Mouse (Mus musculus): ENCODE measurements around the gene Ttll13. TPM values are rescaled to one million over a fixed set of nuclear protein-coding genes. Genes with fewer than 3 reads are reported as not detected.

Gene Ttll13
- 1.5 and 3.7 TPM in 2 replicates for total RNA-seq (2014; fragmentation: Nextera tagmentation)
- 0.35 and 3.3 TPM in 2 replicates for total RNA-seq (2017)
- polyA plus RNA-seq (2012): 0.13 and 0.26 TPM in 2 replicates

- no peaks in the 10 kb centered on the region; the same call in 1 of the 2 replicates for H3K27me3 ChIP-seq (ENCODE audit: insufficient read depth, low read length)
- peaks cover 4% of the 10 kb centered on the region for H3K9me3 ChIP-seq (replicated peaks)
- H3K4me3 ChIP-seq (ENCODE audit: low read depth, low read length): peak within 1 kb of the TSS; percentile 78
- ATAC-seq (ENCODE audit: extremely low read depth, insufficient number of reproducible peaks, low FRiP score, poor library complexity, severe bottlenecking) (peak; percentile 98), DNase-seq (ENCODE audit: low spot score) (peak; percentile 84)
- TF ChIP-seq GATA1 (IDR thresholded peaks at IDR 0.05; ENCODE audit: borderline replicate concordance, low read length): no peak
- TF ChIP-seq GATA2 (IDR thresholded peaks at IDR 0.05; ENCODE audit: borderline replicate concordance, low read depth, low read length): no peak
- no peak for TF ChIP-seq POLR2AphosphoS5 (IDR thresholded peaks at IDR 0.05; ENCODE audit: insufficient replicate concordance, low read depth, low read length)
- TF ChIP-seq CTCF (IDR thresholded peaks at IDR 0.05; ENCODE audit: low read depth, low read length): no peak
- no peak for TF ChIP-seq TAL1 (conservative IDR thresholded peaks at IDR 0.05; ENCODE audit: low read depth, low read length)
- H3K4me1 ChIP-seq (ENCODE audit: insufficient read depth, low read depth, low read length): peaks cover 16% of the 10 kb centered on the region
- H3K36me3 ChIP-seq (replicated peaks): peaks cover 13% of the 10 kb centered on the region
Measured at GRCm38 (mm10) chr7:80246148-80246721, at the start of gene Ttll13. Gene Ttll13, plus strand, starts transcription at chr7:80246376.

- Histone ChIP-seq H3K27me3 (ENCODE audit: insufficient read depth, low read length) (no peaks in the 10 kb centered on the region), H3K36me3 (replicated peaks) (peaks cover 34% of the 10 kb centered on the region), H3K4me1 (ENCODE audit: insufficient read depth, low read depth, low read length) (peaks cover 83% of the 10 kb centered on the region), H3K9me3 (replicated peaks) (no peaks in the 10 kb centered on the region), H3K4me3 (ENCODE audit: low read depth, low read length) (peak overlapping the region; percentile 91; the same call in 1 of the 2 replicates)
- TF ChIP-seq CTCF (IDR thresholded peaks at IDR 0.05; ENCODE audit: low read depth, low read length): no peak
- TF ChIP-seq TAL1 (conservative IDR thresholded peaks at IDR 0.05; ENCODE audit: low read depth, low read length): no peak
- no peak for TF ChIP-seq GATA2 (IDR thresholded peaks at IDR 0.05; ENCODE audit: borderline replicate concordance, low read depth, low read length)
- no peak for TF ChIP-seq GATA1 (IDR thresholded peaks at IDR 0.05; ENCODE audit: borderline replicate concordance, low read length)
- TF ChIP-seq POLR2AphosphoS5 (IDR thresholded peaks at IDR 0.05; ENCODE audit: insufficient replicate concordance, low read depth, low read length): no peak
- ATAC-seq (ENCODE audit: extremely low read depth, insufficient number of reproducible peaks, low FRiP score, poor library complexity, severe bottlenecking) (no peak), DNase-seq (ENCODE audit: low spot score) (no peak)
Measured at GRCm38 (mm10) chr7:80197371-80197770, 48.8 kb upstream of the Ttll13 start.

GRCm38 (mm10) chr7:80197941-80198778, 48.0 kb upstream of the Ttll13 start:
- H3K4me1 ChIP-seq (ENCODE audit: insufficient read depth, low read depth, low read length): peaks cover 83% of the 10 kb centered on the region

GRCm38 (mm10) chr7:80198863-80199262, 47.3 kb upstream of the Ttll13 start:
- ATAC-seq (ENCODE audit: extremely low read depth, insufficient number of reproducible peaks, low FRiP score, poor library complexity, severe bottlenecking): no peak
- Histone ChIP-seq H3K9me3 (replicated peaks) (no peaks in the 10 kb centered on the region), H3K4me1 (ENCODE audit: insufficient read depth, low read depth, low read length) (peaks cover 84% of the 10 kb centered on the region), H3K4me3 (ENCODE audit: low read depth, low read length) (peak overlapping the region; percentile 91), H3K27me3 (ENCODE audit: insufficient read depth, low read length) (no peaks in the 10 kb centered on the region), H3K36me3 (replicated peaks) (peaks cover 49% of the 10 kb centered on the region)
- DNase-seq (ENCODE audit: low spot score): no peak
- TF ChIP-seq TAL1 (conservative IDR thresholded peaks at IDR 0.05; ENCODE audit: low read depth, low read length) (no peak), GATA1 (IDR thresholded peaks at IDR 0.05; ENCODE audit: borderline replicate concordance, low read length) (no peak)

More at GRCm38 (mm10) chr7:80197941-80198778, 48.0 kb upstream of the Ttll13 start:
- DNase-seq (ENCODE audit: low spot score): peak; percentile 63
- H3K4me3 ChIP-seq (ENCODE audit: low read depth, low read length): peak overlapping the region; percentile 91
- TF ChIP-seq TAL1 (conservative IDR thresholded peaks at IDR 0.05; ENCODE audit: low read depth, low read length): no peak
- TF ChIP-seq GATA1 (IDR thresholded peaks at IDR 0.05; ENCODE audit: borderline replicate concordance, low read length): no peak
- no peak for TF ChIP-seq CTCF (IDR thresholded peaks at IDR 0.05; ENCODE audit: low read depth, low read length)
- TF ChIP-seq POLR2AphosphoS5 (IDR thresholded peaks at IDR 0.05; ENCODE audit: insufficient replicate concordance, low read depth, low read length): no peak
- TF ChIP-seq GATA2 (IDR thresholded peaks at IDR 0.05; ENCODE audit: borderline replicate concordance, low read depth, low read length): no peak
- no peaks in the 10 kb centered on the region for H3K9me3 ChIP-seq (replicated peaks)
- H3K27me3 ChIP-seq (ENCODE audit: insufficient read depth, low read length): no peaks in the 10 kb centered on the region
- ATAC-seq (ENCODE audit: extremely low read depth, insufficient number of reproducible peaks, low FRiP score, poor library complexity, severe bottlenecking): peak; percentile 76
- H3K36me3 ChIP-seq (replicated peaks): peaks cover 42% of the 10 kb centered on the region

- no peaks in the 10 kb centered on the region for H3K27me3 ChIP-seq (ENCODE audit: insufficient read depth, low read length)
- peaks cover 49% of the 10 kb centered on the region for H3K36me3 ChIP-seq (replicated peaks)
- H3K9me3 ChIP-seq (replicated peaks): no peaks in the 10 kb centered on the region
- DNase-seq (ENCODE audit: low spot score) (no peak), ATAC-seq (ENCODE audit: extremely low read depth, insufficient number of reproducible peaks, low FRiP score, poor library complexity, severe bottlenecking) (no peak)
- H3K4me3 ChIP-seq (ENCODE audit: low read depth, low read length): peak overlapping the region; percentile 91
- no peak for TF ChIP-seq CTCF (IDR thresholded peaks at IDR 0.05; ENCODE audit: low read depth, low read length)
- TF ChIP-seq GATA2 (IDR thresholded peaks at IDR 0.05; ENCODE audit: borderline replicate concordance, low read depth, low read length): no peak
- TF ChIP-seq POLR2AphosphoS5 (IDR thresholded peaks at IDR 0.05; ENCODE audit: insufficient replicate concordance, low read depth, low read length): no peak
- TF ChIP-seq GATA1 (IDR thresholded peaks at IDR 0.05; ENCODE audit: borderline replicate concordance, low read length): no peak
- no peak for TF ChIP-seq TAL1 (conservative IDR thresholded peaks at IDR 0.05; ENCODE audit: low read depth, low read length)
- H3K4me1 ChIP-seq (ENCODE audit: insufficient read depth, low read depth, low read length): peaks cover 84% of the 10 kb centered on the region
Measured at GRCm38 (mm10) chr7:80199286-80199685, 46.9 kb upstream of the Ttll13 start.
